Mouse (Mus musculus): ENCODE results near the gene Sema3g.

The Sema3g gene

GRCm38 (mm10) chr14:31232404-31233069 lies 14.9 kb downstream of the Sema3g start:
- no peak for DNase-seq (ENCODE audit: low read depth)

- DNase-seq (ENCODE audit: low read depth): no peak
These were observed 15.7 kb downstream of the Sema3g start for GRCm38 (mm10) chr14:31233070-31233995.

GRCm38 (mm10) chr14:31233996-31234591 lies 16.4 kb downstream of the Sema3g start:
- DNase-seq (ENCODE audit: low read depth): peak; percentile 82

GRCm38 (mm10) chr14:31237101-31237882 lies 19.6 kb downstream of the Sema3g start:
- DNase-seq (ENCODE audit: low read depth): no peak

GRCm38 (mm10) chr14:31240528-31240927 lies 22.9 kb downstream of the Sema3g start:
- no peak for DNase-seq (ENCODE audit: low read depth)

- DNase-seq (ENCODE audit: low read depth): no peak
These were observed 27.1 kb downstream of the Sema3g start for GRCm38 (mm10) chr14:31244777-31245176.

- no peak for DNase-seq (ENCODE audit: low read depth)
These were observed 28.3 kb downstream of the Sema3g start for GRCm38 (mm10) chr14:31245946-31246345.

- no peak for DNase-seq (ENCODE audit: low read depth)
These were observed 30.7 kb downstream of the Sema3g start for GRCm38 (mm10) chr14:31248396-31248795.

GRCm38 (mm10) chr14:31250222-31251083 lies 32.8 kb downstream of the Sema3g start:
- DNase-seq (ENCODE audit: low read depth): no peak

GRCm38 (mm10) chr14:31251084-31251604 lies 33.5 kb downstream of the Sema3g start, which contains the start of the genes Phf7 and Bap1:
Gene Phf7, minus strand, starts transcription at chr14:31251317.
Gene Bap1, plus strand, starts transcription at chr14:31251450.
- DNase-seq (ENCODE audit: low read depth): peak; percentile 97

- DNase-seq (ENCODE audit: low read depth): no peak
These were observed 34.0 kb downstream of the Sema3g start for GRCm38 (mm10) chr14:31251626-31252025.

- no peak for DNase-seq (ENCODE audit: low read depth)
These were observed 34.4 kb downstream of the Sema3g start for GRCm38 (mm10) chr14:31252091-31252490.

GRCm38 (mm10) chr14:31258476-31259050 lies 40.9 kb downstream of the Sema3g start:
- DNase-seq (ENCODE audit: low read depth): no peak

- DNase-seq (ENCODE audit: low read depth): no peak
These were observed 42.7 kb downstream of the Sema3g start for GRCm38 (mm10) chr14:31260374-31260773.

- DNase-seq (ENCODE audit: low read depth): no peak
These were observed 43.3 kb downstream of the Sema3g start for GRCm38 (mm10) chr14:31260932-31261331.

GRCm38 (mm10) chr14:31267649-31268048 lies 50.0 kb downstream of the Sema3g start:
- DNase-seq (ENCODE audit: low read depth): no peak

- DNase-seq (ENCODE audit: low read depth): no peak
These were observed 50.8 kb downstream of the Sema3g start for GRCm38 (mm10) chr14:31268301-31269001.

GRCm38 (mm10) chr14:31269456-31270100 lies 51.9 kb downstream of the Sema3g start:
- DNase-seq (ENCODE audit: low read depth): no peak

- DNase-seq (ENCODE audit: low read depth): no peak
These were observed 53.5 kb downstream of the Sema3g start for GRCm38 (mm10) chr14:31271121-31271520.
